Mouse (Mus musculus): Measurements from ENCODE around the gene Uck1. TPM values are rescaled to one million over a fixed set of nuclear protein-coding genes. Genes with fewer than 3 reads are reported as not detected.

The Uck1 gene
- total and polyA plus RNA-seq, 3 experiments = 60.6 to 73.7 TPM; not detected in 1

DNA sequence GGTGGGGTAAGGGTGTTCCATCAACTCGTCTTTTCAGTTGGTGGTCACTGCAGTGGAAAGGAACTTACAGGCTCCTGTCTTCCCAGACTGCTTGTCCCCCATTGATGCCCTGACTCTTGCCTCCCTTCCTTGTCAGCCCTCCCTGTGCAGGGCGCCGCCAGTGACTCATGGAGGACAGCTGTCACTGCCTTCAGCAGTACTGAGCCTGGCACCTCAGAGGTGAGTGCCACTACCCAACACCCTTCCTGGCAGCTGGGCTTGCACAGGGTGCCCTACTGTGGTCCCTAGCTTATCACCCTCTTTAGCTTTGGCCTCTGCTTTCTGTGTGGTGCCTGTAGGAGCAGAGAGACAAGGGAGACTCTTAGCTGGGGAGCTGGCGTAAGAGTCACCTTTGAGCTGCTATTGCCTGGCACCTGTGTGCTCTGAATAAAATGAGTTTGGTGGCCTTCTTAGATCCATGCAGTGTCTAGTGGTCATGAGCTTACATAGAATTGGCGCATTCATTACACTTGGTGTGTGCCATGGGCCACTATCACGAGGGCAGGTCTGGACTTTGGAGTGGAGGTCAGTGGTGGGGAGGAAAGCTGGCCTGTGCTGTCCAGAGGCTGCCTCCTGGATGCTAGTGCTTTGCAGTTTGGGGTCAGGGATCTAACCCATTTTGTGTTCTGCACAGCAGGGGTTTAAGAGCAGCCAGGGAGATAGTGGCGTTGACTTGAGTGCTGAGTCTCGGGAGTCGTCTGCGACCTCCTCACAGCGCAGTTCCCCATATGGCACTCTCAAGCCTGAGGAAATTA, 41.2 kb downstream of the Uck1 start:
- Histone ChIP-seq H3K4me3 (ENCODE audit: control insufficient read depth in 1 of 2, insufficient read depth in 1 of 2, low read depth in 2 of 2, low read length in 2 of 2) (no peak overlapping the region), H3K9ac (ENCODE audit: control insufficient read depth, low read depth, low read length, poor library complexity, severe bottlenecking) (no peak overlapping the region), H3K4me1 (ENCODE audit: control insufficient read depth in 1 of 2, insufficient read depth in 2 of 2, low read length in 2 of 2) (no peaks in the 10 kb centered on the region), H3K9me3 (replicated peaks; ENCODE audit: insufficient read depth, low read length) (no peaks in the 10 kb centered on the region), H3K79me2 (ENCODE audit: control insufficient read depth, insufficient read depth, low read length, poor library complexity) (no peaks in the 10 kb centered on the region), H3K27me3 (ENCODE audit: control insufficient read depth in 1 of 2, insufficient read depth in 2 of 2, low read length in 2 of 2) (no peaks in the 10 kb centered on the region), H3K27ac (ENCODE audit: control insufficient read depth, low read depth, low read length) (no peak overlapping the region), H3K36me3 (ENCODE audit: control insufficient read depth in 1 of 2, insufficient read depth in 2 of 2, low read length in 2 of 2) (peaks cover 0 to 3% of the 10 kb centered on the region in 2 experiments; a peak in 2 of 4 replicates)
- DNase-seq (ENCODE audit: low read depth, low spot score) = no peak
- TF ChIP-seq TBP (IDR thresholded peaks at IDR 0.05; ENCODE audit: low read depth, low read length) (no peak), TCF12 (IDR thresholded peaks at IDR 0.05; ENCODE audit: low read depth, low read length) (no peak), ELF1 (IDR thresholded peaks at IDR 0.05; ENCODE audit: low read depth, low read length) (no peak), SIN3A (IDR thresholded peaks at IDR 0.05; ENCODE audit: low read length) (no peak), GABPA (IDR thresholded peaks at IDR 0.05; ENCODE audit: low read depth, low read length) (no peak), SMC3 (IDR thresholded peaks at IDR 0.05; ENCODE audit: low read depth, low read length) (no peak), CTCF (IDR thresholded peaks at IDR 0.05 in 2 of 3, conservative IDR thresholded peaks at IDR 0.05 in 1 of 3; ENCODE audit: control insufficient read depth in 1 of 3, insufficient read depth in 1 of 3, low read depth in 2 of 3, low read length in 3 of 3, poor library complexity in 1 of 3, severe bottlenecking in 1 of 3) (no peak), MAFK (IDR thresholded peaks at IDR 0.05; ENCODE audit: borderline replicate concordance, low read depth, low read length) (no peak), GATA1 (IDR thresholded peaks at IDR 0.05; ENCODE audit: low read depth, low read length) (no peak), CHD1 (IDR thresholded peaks at IDR 0.05; ENCODE audit: low read depth, low read length) (no peak), MYB (IDR thresholded peaks at IDR 0.05; ENCODE audit: low read depth, low read length) (no peak), POLR2AphosphoS5 (IDR thresholded peaks at IDR 0.05; ENCODE audit: borderline replicate concordance, low read depth, low read length) (no peak), USF1 (IDR thresholded peaks at IDR 0.05; ENCODE audit: low read depth, low read length) (no peak), POLR2A (IDR thresholded peaks at IDR 0.05; ENCODE audit: control insufficient read depth in 1 of 2, insufficient read depth in 1 of 2, low read depth in 1 of 2, low read length in 2 of 2, poor library complexity in 1 of 2) (no peak), RAD21 (IDR thresholded peaks at IDR 0.05; ENCODE audit: low read depth, low read length) (no peak), ZKSCAN1 (IDR thresholded peaks at IDR 0.05; ENCODE audit: low read depth, low read length) (no peak), MAZ (IDR thresholded peaks at IDR 0.05; ENCODE audit: low read depth, low read length) (no peak)

DNA sequence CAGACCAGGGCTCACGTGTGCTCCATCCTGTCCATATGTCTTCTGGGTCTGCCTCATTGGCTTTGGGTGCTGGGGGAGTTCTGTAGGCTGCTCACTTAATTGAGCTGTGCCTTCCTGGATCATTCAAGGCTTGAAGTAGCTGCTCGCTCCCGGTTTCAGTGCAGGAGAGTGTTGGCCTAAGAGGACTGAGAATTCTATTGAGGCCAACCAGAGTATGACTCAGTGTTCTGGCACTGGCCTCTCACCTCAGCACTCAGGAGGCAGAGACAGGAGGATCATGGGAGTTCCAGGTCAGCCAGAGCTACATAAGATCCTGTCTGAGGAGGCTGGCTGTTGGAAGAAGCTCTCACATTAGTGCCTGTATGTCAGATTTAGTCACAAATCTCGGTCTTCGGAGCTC, 41.8 kb downstream of the Uck1 start:
- no peak for TF ChIP-seq SMC3 (IDR thresholded peaks at IDR 0.05; ENCODE audit: low read depth, low read length)
- no peak for TF ChIP-seq UBTF (IDR thresholded peaks at IDR 0.05; ENCODE audit: borderline replicate concordance, insufficient read depth, low read depth, low read length)
- no peak for TF ChIP-seq GABPA (IDR thresholded peaks at IDR 0.05; ENCODE audit: low read depth, low read length)
- no peak for TF ChIP-seq MAFK (IDR thresholded peaks at IDR 0.05; ENCODE audit: borderline replicate concordance, low read depth, low read length)
- no peak for TF ChIP-seq USF1 (IDR thresholded peaks at IDR 0.05; ENCODE audit: low read depth, low read length)
- TF ChIP-seq TBP (IDR thresholded peaks at IDR 0.05; ENCODE audit: low read depth, low read length) = no peak
- no peak for TF ChIP-seq ZC3H11A (IDR thresholded peaks at IDR 0.05; ENCODE audit: low read depth, low read length)
- TF ChIP-seq GATA1 (IDR thresholded peaks at IDR 0.05; ENCODE audit: low read depth, low read length) = no peak
- TF ChIP-seq KAT2A (conservative IDR thresholded peaks at IDR 0.05; ENCODE audit: low read depth, low read length) = no peak
- no peak for TF ChIP-seq ETS1 (IDR thresholded peaks at IDR 0.05; ENCODE audit: low read depth, low read length)
- TF ChIP-seq POLR2AphosphoS2 (IDR thresholded peaks at IDR 0.05; ENCODE audit: low read length) = no peak
- no peak for TF ChIP-seq ELF1 (IDR thresholded peaks at IDR 0.05; ENCODE audit: low read depth, low read length)
- TF ChIP-seq RAD21 (IDR thresholded peaks at IDR 0.05; ENCODE audit: low read depth, low read length) = no peak
- TF ChIP-seq RCOR1 (IDR thresholded peaks at IDR 0.05; ENCODE audit: low read depth, low read length) = no peak
- TF ChIP-seq MYB (IDR thresholded peaks at IDR 0.05; ENCODE audit: low read depth, low read length) = no peak
- TF ChIP-seq POLR2A (IDR thresholded peaks at IDR 0.05; ENCODE audit: control insufficient read depth in 1 of 2, insufficient read depth in 1 of 2, low read depth in 1 of 2, low read length in 2 of 2, poor library complexity in 1 of 2) = no peak
- TF ChIP-seq CHD2 (IDR thresholded peaks at IDR 0.05; ENCODE audit: low read length) = no peak
- no peak for TF ChIP-seq MXI1 (IDR thresholded peaks at IDR 0.05; ENCODE audit: low read depth, low read length)
- no peak for TF ChIP-seq MYC (IDR thresholded peaks at IDR 0.05; ENCODE audit: low read depth, low read length)
- TF ChIP-seq MEF2A (IDR thresholded peaks at IDR 0.05; ENCODE audit: extremely low read depth, insufficient replicate concordance, low read depth, low read length, poor library complexity, severe bottlenecking) = no peak
- DNase-seq (ENCODE audit: low read depth, low spot score) = no peak

More for the DNA sequence above, 41.8 kb downstream of the Uck1 start:
- Histone ChIP-seq H3K9me3 (replicated peaks; ENCODE audit: insufficient read depth, low read length) (no peaks in the 10 kb centered on the region), H3K4me3 (ENCODE audit: control insufficient read depth in 1 of 2, insufficient read depth in 1 of 2, low read depth in 2 of 2, low read length in 2 of 2) (no peak overlapping the region), H3K27me3 (ENCODE audit: control insufficient read depth in 1 of 2, insufficient read depth in 2 of 2, low read length in 2 of 2) (no peaks in the 10 kb centered on the region), H3K9ac (ENCODE audit: control insufficient read depth, low read depth, low read length, poor library complexity, severe bottlenecking) (no peak overlapping the region), H3K27ac (ENCODE audit: control insufficient read depth, low read depth, low read length) (no peak overlapping the region), H3K79me2 (ENCODE audit: control insufficient read depth, insufficient read depth, low read length, poor library complexity) (no peaks in the 10 kb centered on the region), H3K36me3 (ENCODE audit: control insufficient read depth in 1 of 2, insufficient read depth in 2 of 2, low read length in 2 of 2) (no peaks in the 10 kb centered on the region; a peak in 2 of 4 replicates), H3K4me1 (ENCODE audit: control insufficient read depth in 1 of 2, insufficient read depth in 2 of 2, low read length in 2 of 2) (no peaks in the 10 kb centered on the region)
